Mouse (Mus musculus) embryonic facial prominence, embryonic 10.5 days (tissue): ENCODE data around the gene Cfd. TPM values are rescaled to one million over a fixed set of nuclear protein-coding genes. Genes with fewer than 3 reads are reported as not detected.
A peak's percentile ranks its signal among the peaks of the same experiment; 100 is the strongest.

Source experiments
- DNase-seq: peaks from one replicate; pipeline ENCODE4 v3.0.0-alpha.2; 2017; ENCODE audit warnings: low spot score
- H3K27ac ChIP-seq: fragments of 300-500 bp; sonication (generic); replicated peaks from 2 replicates; pipeline ENCODE4 v1.5.1; 2016; ENCODE audit warnings: mild to moderate bottlenecking
- H3K27me3 ChIP-seq: fragments of 300-500 bp; sonication (generic); replicated peaks from 2 replicates; pipeline ENCODE4 v1.6.1; 2016; ENCODE audit warnings: low read depth, mild to moderate bottlenecking; ENCODE audit not compliant: poor library complexity, severe bottlenecking
- H3K36me3 ChIP-seq: fragments of 300-500 bp; sonication (generic); replicated peaks from 2 replicates; pipeline ENCODE4 v1.6.1; 2016; ENCODE audit warnings: mild to moderate bottlenecking, moderate library complexity
- H3K4me1 ChIP-seq: fragments of 300-500 bp; sonication (generic); 2 replicates; pipeline ENCODE4 v1.6.1; 2016
- H3K4me3 ChIP-seq: fragments of 300-500 bp; sonication (generic); 2 replicates; pipeline ENCODE4 v1.5.1; 2016; ENCODE audit warnings: mild to moderate bottlenecking, moderate library complexity
- H3K9me3 ChIP-seq: fragments of 300-500 bp; sonication (generic); 2 replicates; pipeline ENCODE4 v1.6.1; 2016; ENCODE audit warnings: mild to moderate bottlenecking
- WGBS: fragments of 180-500 bp; shearing (Covaris S2); methylation state at CpG from one replicate; pipeline ENCODE4 v1.1.7; 2016; 5-methylcytosine and 5-hydroxymethylcytosine counted together
- polyA plus RNA-seq: library from polyadenylated mRNA; unstranded; fragments of >200 nt; fragmentation: Nextera tagmentation; extraction: Ambion mirVana; gene quantifications from 2 replicates; pipeline ENCODE4 v1.2.1, GENCODE M21; 2016

Cfd gene
- polyA plus RNA-seq, 1 experiment from 2014 or later = not detected

GRCm38 (mm10) chr10:79855558-79856184, 35.0 kb upstream of the Cfd start:
- H3K27ac ChIP-seq = peak overlapping the region; percentile 100
- H3K36me3 ChIP-seq = peaks cover 61% of the 10 kb centered on the region
- H3K4me1 ChIP-seq = peaks cover 68% of the 10 kb centered on the region
- H3K9me3 ChIP-seq = no peaks in the 10 kb centered on the region
- peak; percentile 36 for DNase-seq
- H3K4me3 ChIP-seq = peak overlapping the region; percentile 99
- H3K27me3 ChIP-seq = no peaks in the 10 kb centered on the region
- 7% methylated on average over 10 of the region's 10 CpGs for WGBS

GRCm38 (mm10) chr10:79856280-79856679, 34.4 kb upstream of the Cfd start:
- Histone ChIP-seq H3K9me3 (no peaks in the 10 kb centered on the region), H3K4me3 (peak overlapping the region; percentile 99), H3K27ac (peak overlapping the region; percentile 100), H3K36me3 (peaks cover 61% of the 10 kb centered on the region), H3K27me3 (no peaks in the 10 kb centered on the region), H3K4me1 (peaks cover 64% of the 10 kb centered on the region)
- no peak for DNase-seq
- WGBS = 61% methylated on average over 6 of the region's 6 CpGs

DNA sequence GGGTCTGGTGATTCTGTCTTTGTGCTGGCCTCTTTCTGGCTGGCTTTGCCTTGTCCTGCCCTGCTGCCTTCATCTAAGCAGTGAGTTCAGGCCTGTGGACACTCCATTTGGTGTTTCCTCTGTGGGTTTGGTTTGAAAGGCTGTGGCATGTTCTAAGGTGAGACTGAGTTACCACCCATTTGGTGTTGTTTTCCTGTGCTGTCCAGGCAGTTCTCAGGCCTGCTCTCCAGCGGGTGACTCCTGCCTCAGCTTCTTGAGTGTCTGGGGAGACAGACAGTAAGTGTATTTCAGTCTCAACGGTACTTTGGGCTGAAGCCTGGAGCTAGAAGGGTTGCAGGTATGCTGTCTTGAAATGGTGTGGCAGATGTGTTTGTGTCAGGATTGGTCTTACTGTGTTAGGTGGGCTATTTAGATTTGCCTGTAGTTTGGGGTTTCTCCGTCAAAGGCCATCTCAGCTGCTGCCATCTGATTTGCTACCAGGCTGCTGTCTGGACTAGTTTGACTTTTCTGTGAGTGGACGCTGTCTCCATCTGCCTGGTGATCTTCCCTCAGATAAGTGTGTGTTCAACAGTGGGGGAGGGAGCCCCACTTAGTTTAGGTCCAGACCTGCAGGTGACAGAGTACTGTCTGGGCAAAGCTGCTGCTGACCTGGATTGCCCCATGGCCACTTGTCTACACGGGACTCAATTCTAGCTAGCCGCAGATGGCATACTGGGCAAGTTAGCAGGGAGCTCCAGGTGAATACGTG, 33.8 kb upstream of the Cfd start:
- 70% methylated on average over 7 of the region's 7 CpGs for WGBS
- Histone ChIP-seq H3K36me3 (peaks cover 64% of the 10 kb centered on the region), H3K4me1 (peaks cover 58% of the 10 kb centered on the region), H3K9me3 (no peaks in the 10 kb centered on the region), H3K27me3 (no peaks in the 10 kb centered on the region), H3K4me3 (peak overlapping the region; percentile 99), H3K27ac (peak overlapping the region; percentile 100; the same call in 1 of the 2 replicates)
- no peak for DNase-seq

DNA sequence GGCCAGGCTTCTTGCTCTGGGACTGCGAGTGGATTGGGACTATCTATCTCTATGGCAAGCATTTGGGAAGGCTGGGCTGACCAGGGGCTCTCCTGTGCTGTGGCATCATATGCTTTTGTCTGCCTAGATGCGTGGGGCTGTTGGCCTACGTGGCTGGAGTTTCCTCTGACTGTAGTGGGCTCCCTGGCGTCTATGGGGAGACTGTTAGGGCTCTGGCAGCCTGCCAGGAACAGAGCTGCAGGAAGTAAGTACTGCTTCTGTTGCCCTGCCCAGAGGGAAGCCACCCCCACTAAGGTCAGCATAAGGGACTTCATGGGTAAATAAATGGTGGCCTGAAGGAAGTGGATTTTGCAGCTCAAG, 33.2 kb upstream of the Cfd start:
- H3K27me3 ChIP-seq = no peaks in the 10 kb centered on the region
- DNase-seq = no peak
- 72% methylated on average over 4 of the region's 4 CpGs for WGBS
- peaks cover 52% of the 10 kb centered on the region for H3K4me1 ChIP-seq
- 0 out of 2 replicates have a peak overlapping the region, but pooled peaks have one; percentile 12 for H3K27ac ChIP-seq
- peaks cover 70% of the 10 kb centered on the region for H3K36me3 ChIP-seq
- no peaks in the 10 kb centered on the region for H3K9me3 ChIP-seq
- peak overlapping the region; percentile 99 for H3K4me3 ChIP-seq

GRCm38 (mm10) chr10:79857894-79858293, 32.8 kb upstream of the Cfd start:
- Histone ChIP-seq H3K27me3 (no peaks in the 10 kb centered on the region), H3K36me3 (peaks cover 74% of the 10 kb centered on the region), H3K27ac (no peak overlapping the region), H3K9me3 (no peaks in the 10 kb centered on the region), H3K4me3 (peak overlapping the region; percentile 99), H3K4me1 (peaks cover 48% of the 10 kb centered on the region)
- DNase-seq = no peak
- 87% methylated on average over 2 of the region's 2 CpGs for WGBS

- Histone ChIP-seq H3K36me3 (peaks cover 81% of the 10 kb centered on the region), H3K27ac (no peak overlapping the region), H3K4me1 (peaks cover 41% of the 10 kb centered on the region), H3K4me3 (peak overlapping the region; percentile 99), H3K9me3 (no peaks in the 10 kb centered on the region), H3K27me3 (no peaks in the 10 kb centered on the region)
- DNase-seq = no peak
- WGBS = 76% methylated on average over 17 of the region's 17 CpGs
Observed at GRCm38 (mm10) chr10:79858416-79859074, 32.1 kb upstream of the Cfd start.

- Histone ChIP-seq H3K36me3 (peaks cover 86% of the 10 kb centered on the region), H3K4me1 (peaks cover 40% of the 10 kb centered on the region), H3K27ac (no peak overlapping the region), H3K9me3 (no peaks in the 10 kb centered on the region), H3K4me3 (peak overlapping the region; percentile 21; the same call in 1 of the 2 replicates), H3K27me3 (no peaks in the 10 kb centered on the region)
- DNase-seq = no peak
- WGBS = 88% methylated on average over 11 of the region's 11 CpGs
Observed at GRCm38 (mm10) chr10:79859116-79859515, 31.5 kb upstream of the Cfd start.

DNA sequence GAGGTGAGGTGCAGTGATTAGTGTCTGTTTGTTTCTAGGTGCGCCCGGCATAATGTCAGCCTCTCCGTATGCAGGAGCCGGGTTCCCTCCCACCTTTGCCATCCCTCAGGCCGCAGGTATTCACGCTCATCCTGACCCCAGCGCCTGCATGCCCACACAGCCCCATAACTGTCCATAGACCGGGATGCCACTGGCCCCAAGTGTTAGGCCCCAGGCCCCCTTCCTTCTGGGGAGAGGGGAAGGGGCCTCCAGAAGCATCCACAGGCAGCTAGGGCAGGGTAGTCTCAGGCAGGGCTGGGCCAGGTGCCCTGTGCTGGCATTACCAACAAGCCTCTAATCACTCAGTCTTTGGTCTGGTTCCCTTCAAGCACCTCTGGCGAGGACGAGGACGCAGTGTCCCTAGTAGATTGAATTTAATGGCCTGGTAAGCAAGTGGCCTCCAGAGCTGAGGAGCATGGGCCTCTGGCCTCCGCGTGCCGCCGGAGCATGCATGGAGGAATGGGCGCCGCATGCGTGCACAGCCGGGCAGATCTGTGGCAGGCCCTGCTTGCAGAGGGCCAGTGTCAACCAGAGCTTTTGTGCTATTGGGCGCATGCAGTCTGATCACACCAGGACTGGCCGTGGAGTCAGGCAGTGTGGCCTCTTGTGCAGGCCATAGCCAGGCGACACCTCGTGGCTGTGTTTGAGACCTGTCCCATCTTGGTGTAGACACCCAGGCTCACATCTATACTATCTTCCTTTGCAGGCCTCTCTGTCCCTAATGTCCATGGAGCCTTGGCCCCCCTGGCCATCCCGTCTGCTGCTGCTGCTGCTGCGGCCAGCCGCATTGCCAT, 30.4 kb upstream of the Cfd start:
- Histone ChIP-seq H3K27me3 (no peaks in the 10 kb centered on the region), H3K4me1 (peaks cover 47% of the 10 kb centered on the region), H3K36me3 (peaks cover 98% of the 10 kb centered on the region), H3K4me3 (0 out of 2 replicates have a peak overlapping the region, but pooled peaks have one; percentile 29), H3K27ac (no peak overlapping the region), H3K9me3 (no peaks in the 10 kb centered on the region)
- DNase-seq = no peak
- 93% methylated on average over 26 of the region's 26 CpGs for WGBS

- Histone ChIP-seq H3K27ac (no peak overlapping the region), H3K4me3 (no peak overlapping the region), H3K4me1 (peaks cover 45% of the 10 kb centered on the region), H3K27me3 (no peaks in the 10 kb centered on the region), H3K9me3 (no peaks in the 10 kb centered on the region), H3K36me3 (peaks cover 100% of the 10 kb centered on the region)
- peak; percentile 45 for DNase-seq
- 85% methylated on average over 25 of the region's 25 CpGs for WGBS
Observed at GRCm38 (mm10) chr10:79861230-79862048, 29.2 kb upstream of the Cfd start.

DNA sequence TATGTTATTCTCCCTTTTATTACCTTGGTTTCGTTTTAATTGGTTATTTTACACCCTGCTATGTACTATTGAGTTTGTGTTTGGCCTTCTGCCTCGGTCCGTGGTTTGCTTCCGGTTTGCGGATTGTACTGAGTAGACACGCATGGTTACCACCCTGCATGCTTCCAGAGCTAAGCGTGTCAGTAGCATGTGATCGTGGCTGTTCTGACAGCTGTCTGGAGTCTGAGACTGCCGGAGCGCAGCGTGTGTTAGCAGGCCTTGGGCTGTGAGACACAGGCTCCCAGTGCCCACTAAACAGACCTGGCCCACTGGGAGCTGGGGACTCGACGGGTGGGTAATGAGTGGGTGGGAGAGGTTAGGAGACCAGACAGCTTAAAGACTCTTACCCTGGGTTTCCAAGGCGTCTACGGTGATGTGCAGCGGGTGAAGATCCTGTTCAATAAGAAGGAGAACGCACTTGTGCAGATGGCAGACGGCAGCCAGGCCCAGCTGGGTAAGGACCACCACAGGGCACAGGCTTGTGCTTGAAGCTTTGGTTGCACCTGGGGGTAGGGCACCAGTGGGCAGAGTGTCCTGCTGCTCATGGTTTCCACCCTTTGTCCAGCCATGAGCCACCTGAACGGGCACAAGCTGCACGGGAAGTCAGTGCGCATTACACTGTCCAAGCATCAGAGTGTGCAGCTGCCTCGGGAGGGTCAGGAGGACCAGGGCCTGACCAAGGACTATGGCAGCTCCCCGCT, 28.4 kb upstream of the Cfd start:
- 94% methylated on average over 23 of the region's 23 CpGs for WGBS
- Histone ChIP-seq H3K9me3 (no peaks in the 10 kb centered on the region), H3K27me3 (no peaks in the 10 kb centered on the region), H3K36me3 (peaks cover 100% of the 10 kb centered on the region), H3K4me3 (peak overlapping the region; percentile 19), H3K4me1 (peaks cover 41% of the 10 kb centered on the region), H3K27ac (no peak overlapping the region)
- DNase-seq = no peak

DNA sequence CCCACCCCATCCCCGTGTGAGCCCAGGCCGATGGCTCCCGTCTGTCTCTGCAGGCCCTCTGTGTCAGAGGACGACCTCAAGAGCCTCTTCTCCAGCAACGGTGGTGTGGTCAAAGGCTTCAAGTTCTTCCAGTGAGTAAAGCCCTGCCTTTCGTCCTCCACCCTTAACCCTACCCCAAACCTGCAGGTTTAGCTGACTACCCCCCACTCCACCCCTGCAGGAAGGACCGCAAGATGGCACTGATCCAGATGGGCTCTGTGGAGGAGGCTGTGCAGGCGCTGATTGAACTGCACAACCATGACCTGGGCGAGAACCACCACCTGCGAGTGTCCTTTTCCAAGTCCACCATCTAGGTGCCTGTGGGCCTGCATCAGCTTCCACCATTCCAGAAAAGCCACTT, 27.7 kb upstream of the Cfd start:
- Histone ChIP-seq H3K36me3 (peaks cover 98% of the 10 kb centered on the region), H3K9me3 (no peaks in the 10 kb centered on the region), H3K4me1 (peaks cover 36% of the 10 kb centered on the region), H3K27ac (no peak overlapping the region), H3K4me3 (no peak overlapping the region), H3K27me3 (no peaks in the 10 kb centered on the region)
- no peak for DNase-seq
- 83% methylated on average over 10 of the region's 10 CpGs for WGBS
